Mouse (Mus musculus) testis, adult 2 months (tissue): ENCODE data around the gene Actg1.
"Not testable (repeated sequence)": the region's sequence is repeated elsewhere in the genome, so short reads cannot be mapped to it uniquely, and the experiment has no call there.

Experiments
- CTCF ChIP-seq: fragments of 200-500 bp; IDR thresholded peaks from 2 replicates; pipeline ENCODE4 v1.5.1; 2012; ENCODE audit warnings: low read depth, mild to moderate bottlenecking, inconsistent platforms, low read length, moderate library complexity; ENCODE audit not compliant: control insufficient read depth, insufficient read depth, insufficient replicate concordance
- POLR2A ChIP-seq: fragments of 200-500 bp; IDR thresholded peaks from 2 replicates; pipeline ENCODE4 v1.6.1; 2012; ENCODE audit warnings: low read depth, mild to moderate bottlenecking, inconsistent platforms, low read length, moderate library complexity; ENCODE audit not compliant: control insufficient read depth

DNA sequence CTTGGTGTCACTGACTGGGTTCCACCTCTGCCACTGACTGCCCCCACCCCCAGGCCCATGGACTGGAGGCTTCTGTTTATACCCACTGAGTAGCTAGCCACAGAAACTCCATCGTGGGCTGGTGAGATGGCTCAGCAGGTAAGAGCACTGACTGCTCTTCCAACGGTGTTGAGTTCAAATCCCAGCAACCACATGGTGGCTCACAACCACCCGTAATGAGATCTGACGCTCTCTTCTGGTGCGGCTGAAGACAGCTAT lies 3.7 kb upstream of the Actg1 start:
- not testable (repeated sequence) for TF ChIP-seq POLR2A, CTCF
